Mouse (Mus musculus): ENCODE data around the gene Cavin1. TPM values are rescaled to one million over a fixed set of nuclear protein-coding genes. Genes with fewer than 3 reads are reported as not detected.

Cavin1 gene
- total RNA-seq, 1 experiment from 2014 or later, result 8.4 TPM

GRCm38 (mm10) chr11:100920887-100921624 is 49.6 kb downstream of the Cavin1 start:
- no peak for ATAC-seq (replicated peaks; ENCODE audit: low read depth, poor library complexity, severe bottlenecking)

GRCm38 (mm10) chr11:100918007-100918406 is 52.7 kb downstream of the Cavin1 start:
- ATAC-seq (replicated peaks; ENCODE audit: low read depth, poor library complexity, severe bottlenecking), result no peak

GRCm38 (mm10) chr11:100916432-100916971 is 54.2 kb downstream of the Cavin1 start:
- ATAC-seq (replicated peaks; ENCODE audit: low read depth, poor library complexity, severe bottlenecking), result no peak

GRCm38 (mm10) chr11:100915063-100915462 is 55.6 kb downstream of the Cavin1 start:
- ATAC-seq (replicated peaks; ENCODE audit: low read depth, poor library complexity, severe bottlenecking), result no peak

GRCm38 (mm10) chr11:100914415-100914814 is 56.3 kb downstream of the Cavin1 start:
- no peak for ATAC-seq (replicated peaks; ENCODE audit: low read depth, poor library complexity, severe bottlenecking)

GRCm38 (mm10) chr11:100912401-100913155 is 58.1 kb downstream of the Cavin1 start:
- no peak for ATAC-seq (replicated peaks; ENCODE audit: low read depth, poor library complexity, severe bottlenecking)

GRCm38 (mm10) chr11:100908567-100908966 is 62.1 kb downstream of the Cavin1 start:
- no peak for ATAC-seq (replicated peaks; ENCODE audit: low read depth, poor library complexity, severe bottlenecking)

- no peak for ATAC-seq (replicated peaks; ENCODE audit: low read depth, poor library complexity, severe bottlenecking)
Observed at GRCm38 (mm10) chr11:100908112-100908511, 62.6 kb downstream of the Cavin1 start.

GRCm38 (mm10) chr11:100906885-100907284 is 63.8 kb downstream of the Cavin1 start:
- ATAC-seq (replicated peaks; ENCODE audit: low read depth, poor library complexity, severe bottlenecking), result no peak

Other genes starting within 250 kb of the Cavin1 start
- gene Rab5c, start 232.7 kb downstream of the Cavin1 start, total RNA-seq (2017), result 75.8 and 87.2 TPM in 2 replicates
- not detected in 2 replicates for gene Kcnh4, start 210.9 kb downstream of the Cavin1 start, total RNA-seq (2017)
- not detected in 2 replicates for gene Hcrt, start 208.0 kb downstream of the Cavin1 start, total RNA-seq (2017)
- 2.3 and 4.0 TPM in 2 replicates for gene Ghdc, start 199.9 kb downstream of the Cavin1 start, total RNA-seq (2017)
- 49.4 and 64.4 TPM in 2 replicates for gene Stat5b, start 120.2 kb downstream of the Cavin1 start, total RNA-seq (2017)
- 44.4 and 52.7 TPM in 2 replicates for gene Stat5a, start 111.5 kb downstream of the Cavin1 start, total RNA-seq (2017)
- 59.6 and 74.9 TPM in 2 replicates for gene Stat3, start 31.3 kb downstream of the Cavin1 start, total RNA-seq (2017)
- gene Atp6v0a1, start 38.6 kb upstream of the Cavin1 start, total RNA-seq (2017), result 16.2 and 25.9 TPM in 2 replicates
- gene Naglu, start 99.1 kb upstream of the Cavin1 start, total RNA-seq (2017), result 4.5 and 8.3 TPM in 2 replicates
- 1.2 TPM in 1 of 2 replicates, not detected in the other for gene Hsd17b1, start 107.5 kb upstream of the Cavin1 start, total RNA-seq (2017)
- gene Coasy, start 111.7 kb upstream of the Cavin1 start, total RNA-seq (2017), result 13.3 and 23.2 TPM in 2 replicates
- gene Mlx, start 116.4 kb upstream of the Cavin1 start, total RNA-seq (2017), result 30.0 and 31.1 TPM in 2 replicates
- 46.7 and 57.6 TPM in 2 replicates for gene Psmc3ip, start 124.5 kb upstream of the Cavin1 start, total RNA-seq (2017)
- gene Retreg3, start 149.0 kb upstream of the Cavin1 start, total RNA-seq (2017), result 21.7 and 32.1 TPM in 2 replicates
- gene Tubg1, start 149.1 kb upstream of the Cavin1 start, total RNA-seq (2017), result 32.5 and 37.8 TPM in 2 replicates
- not detected in 2 replicates for gene Tubg2, start 185.0 kb upstream of the Cavin1 start, total RNA-seq (2017)
- 0.05 TPM in 2 replicates for gene Cntnap1, start 199.6 kb upstream of the Cavin1 start, total RNA-seq (2017)
- gene Plekhh3, start 200.5 kb upstream of the Cavin1 start, total RNA-seq (2017), result 0.15 and 0.32 TPM in 2 replicates
- not detected in 2 replicates for gene Ccr10, start 204.6 kb upstream of the Cavin1 start, total RNA-seq (2017)